Mouse (Mus musculus) cerebellum, adult 18-20 months (tissue): ENCODE results near the gene Optn.
"Not testable (repeated sequence)": the region's sequence is repeated elsewhere in the genome, so short reads cannot be mapped to it uniquely, and the experiment has no call there.

Source experiments
- DNase-seq, 2 experiments: peaks; one replicate each; pipeline ENCODE4 v3.0.0; 2021

Optn gene

DNA sequence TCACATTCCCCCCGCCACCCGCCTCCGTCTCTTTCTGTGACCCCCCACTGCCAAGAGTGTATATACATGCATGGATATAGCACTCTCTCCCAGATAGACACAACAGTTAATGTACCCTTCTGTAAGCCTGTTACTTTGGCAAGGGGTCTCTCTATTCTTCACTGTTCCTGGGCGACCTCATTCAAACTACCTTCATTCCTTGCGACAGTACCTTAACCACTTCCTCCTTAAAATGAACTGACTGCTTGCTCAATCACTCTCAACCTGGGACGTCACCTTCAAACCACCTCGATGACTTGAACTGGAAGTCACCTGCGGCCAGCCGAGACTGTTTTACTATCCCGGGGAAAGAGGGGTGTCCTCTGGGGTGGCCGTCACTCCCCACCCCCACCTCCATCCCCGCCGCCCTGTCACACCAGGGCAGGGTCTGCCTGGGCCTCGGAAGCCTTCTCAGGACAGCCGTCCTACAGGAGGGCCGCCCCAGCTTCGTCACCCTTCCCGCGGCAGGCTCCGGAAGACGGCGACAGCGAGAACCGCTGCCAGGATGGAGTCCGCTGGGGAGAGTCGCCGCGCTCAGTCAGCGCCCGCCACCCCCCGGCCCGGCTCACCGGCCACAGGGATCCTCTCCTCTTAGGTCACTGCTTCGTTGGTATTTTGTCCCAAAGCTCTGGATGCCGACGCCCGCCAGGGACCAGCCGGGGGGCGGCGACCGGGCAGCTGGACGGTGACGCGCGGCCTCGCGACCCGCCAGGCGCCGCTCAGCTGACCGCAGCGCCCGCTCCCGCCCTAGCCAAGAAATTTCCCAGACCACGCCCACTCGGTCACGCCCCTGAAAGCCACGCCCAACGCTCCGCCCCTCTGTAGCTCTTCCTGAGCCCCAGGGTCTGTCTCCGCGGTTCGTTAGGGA is at the start of gene Optn:
Gene Optn (minus strand): TSS at position 753 of the 907 bp plus-strand sequence.
- DNase-seq = peak; percentile 77 to 85

DNA sequence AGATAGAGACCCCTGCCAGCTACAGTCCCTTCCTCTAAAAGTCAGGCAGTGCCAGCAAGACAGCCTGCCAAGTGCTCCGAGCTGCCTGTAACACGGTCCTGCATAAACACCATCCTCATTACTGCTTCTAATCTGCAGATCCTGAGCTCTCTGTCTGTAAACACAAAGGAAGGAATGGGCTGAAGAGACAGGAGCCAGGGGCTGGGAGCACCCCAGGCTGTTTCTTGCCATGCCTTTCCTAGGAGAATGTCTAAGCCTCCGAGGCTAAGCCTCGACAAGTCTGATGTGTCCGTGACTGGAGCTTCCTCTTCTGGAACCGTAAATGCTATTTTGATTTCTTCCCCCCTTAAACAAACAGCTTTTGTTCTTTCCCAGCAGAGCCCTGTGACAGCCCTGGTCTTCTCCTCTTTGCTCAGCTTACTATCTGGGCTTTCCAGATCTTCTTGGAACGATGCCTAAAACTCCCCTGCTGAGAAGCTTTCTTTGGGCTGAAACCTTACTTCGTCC is 49.0 kb upstream of the Optn start:
- DNase-seq = no peak

DNA sequence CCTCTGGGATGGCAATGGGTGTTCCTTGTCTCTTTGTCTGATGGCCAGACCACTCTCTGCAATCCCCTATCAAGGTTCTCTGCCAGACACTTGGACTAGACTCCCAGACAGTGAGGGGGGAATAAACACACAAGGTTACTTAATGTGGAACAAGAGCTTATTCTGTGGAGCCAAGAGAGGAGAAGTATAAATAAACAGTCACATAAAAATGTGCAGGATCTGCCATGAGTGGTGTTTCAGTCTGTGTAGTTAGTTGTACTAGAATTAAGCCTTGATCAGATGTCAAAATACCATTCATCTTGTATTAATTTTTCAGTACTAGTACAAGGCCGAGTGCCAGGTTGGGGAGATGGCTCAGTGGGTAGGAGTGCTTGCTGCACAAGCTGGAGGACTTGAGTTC is 39.0 kb upstream of the Optn start:
- DNase-seq = no peak

DNA sequence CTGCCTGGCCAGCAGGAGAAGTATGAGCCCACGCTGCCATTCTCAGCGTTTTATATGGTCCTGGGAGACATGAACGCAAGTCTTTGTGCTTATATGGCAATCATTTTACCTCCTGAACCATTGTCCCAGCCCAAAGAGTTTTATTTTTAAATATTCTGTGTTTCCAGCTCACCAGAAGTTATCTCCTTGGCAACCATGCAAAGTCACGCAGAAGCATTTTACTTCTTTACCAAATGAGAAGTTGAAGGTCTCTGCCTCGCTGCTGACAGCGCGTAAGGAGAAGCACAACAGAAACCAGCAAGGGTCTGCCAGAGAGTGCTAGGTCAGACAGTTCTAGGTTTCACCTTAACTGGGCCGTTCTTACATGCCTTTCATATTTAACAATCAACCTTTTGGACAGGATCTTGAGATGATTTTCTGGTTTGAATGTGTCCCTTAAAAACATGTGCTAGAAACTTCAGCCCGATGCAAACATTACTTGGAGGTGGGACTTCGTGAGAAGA is 37.9 kb upstream of the Optn start:
- DNase-seq = no peak

DNA sequence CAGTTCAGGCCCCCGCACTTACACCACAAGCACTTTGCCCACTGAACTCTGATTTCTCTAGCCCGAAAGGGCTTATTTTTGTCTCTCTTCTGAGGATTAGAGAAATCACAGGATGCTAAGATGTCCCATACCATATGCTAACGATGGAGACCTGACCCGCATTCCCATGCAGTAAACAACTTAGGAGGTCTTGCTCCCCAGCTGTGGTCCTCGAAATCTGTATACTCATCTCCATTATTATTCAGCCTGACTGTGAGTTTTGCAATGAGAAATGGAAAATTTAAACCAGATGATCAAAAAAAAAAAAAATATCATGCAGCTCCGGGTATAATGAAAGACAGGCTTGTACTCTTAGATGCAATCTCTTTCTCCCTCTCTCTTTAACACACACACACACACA is 35.3 kb upstream of the Optn start:
- no peak for DNase-seq

DNA sequence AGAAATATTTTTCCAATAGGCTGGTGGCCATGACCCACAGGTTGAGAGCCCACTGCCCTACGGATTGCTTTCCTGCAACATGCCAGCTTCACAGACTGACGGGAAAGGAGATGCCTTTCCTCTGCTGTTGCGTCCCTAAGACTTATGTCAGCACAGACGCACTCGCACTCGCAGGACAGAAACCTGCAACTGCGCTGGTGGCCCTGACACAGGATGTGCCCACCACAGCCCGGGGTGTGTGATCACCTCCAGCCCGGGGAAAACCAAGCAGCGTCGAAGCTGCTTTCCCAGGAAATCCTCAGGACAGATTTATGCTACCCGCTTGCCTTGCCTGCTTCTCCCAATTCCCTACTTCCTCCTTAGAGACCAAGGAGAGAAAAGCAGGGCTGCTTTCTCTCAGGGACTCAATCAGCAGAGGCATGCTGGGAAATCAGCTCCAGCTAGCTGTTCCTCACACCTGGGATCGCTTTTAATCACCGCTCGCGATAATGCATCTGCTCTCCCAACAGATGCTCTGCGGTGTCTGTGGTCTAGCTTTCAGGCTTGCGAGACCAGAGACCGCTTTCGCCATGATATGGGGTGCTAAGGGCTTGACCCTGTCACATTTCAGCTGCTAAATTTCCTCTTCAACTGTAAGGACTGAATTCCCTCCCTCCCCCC is 34.1 kb upstream of the Optn start:
- no peak for DNase-seq

DNA sequence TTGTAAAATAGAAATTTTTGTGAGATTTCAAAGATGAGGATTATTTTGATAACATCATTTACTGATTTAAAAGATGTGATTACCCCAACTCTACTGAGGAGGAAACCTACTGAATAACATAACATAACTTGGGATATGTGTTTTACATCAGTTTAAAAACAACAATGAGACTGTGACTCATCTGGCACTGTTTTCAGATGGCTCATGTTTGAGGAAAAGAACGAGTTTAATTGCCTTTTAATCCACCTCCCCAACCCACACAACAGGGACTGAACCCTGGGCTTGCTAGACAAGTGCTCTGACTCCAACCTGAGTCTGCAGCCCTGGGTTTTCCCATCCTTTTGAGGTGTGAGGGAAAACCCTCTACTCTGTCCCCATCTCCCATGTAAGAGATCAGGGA is 31.5 kb upstream of the Optn start:
- no peak for DNase-seq

DNA sequence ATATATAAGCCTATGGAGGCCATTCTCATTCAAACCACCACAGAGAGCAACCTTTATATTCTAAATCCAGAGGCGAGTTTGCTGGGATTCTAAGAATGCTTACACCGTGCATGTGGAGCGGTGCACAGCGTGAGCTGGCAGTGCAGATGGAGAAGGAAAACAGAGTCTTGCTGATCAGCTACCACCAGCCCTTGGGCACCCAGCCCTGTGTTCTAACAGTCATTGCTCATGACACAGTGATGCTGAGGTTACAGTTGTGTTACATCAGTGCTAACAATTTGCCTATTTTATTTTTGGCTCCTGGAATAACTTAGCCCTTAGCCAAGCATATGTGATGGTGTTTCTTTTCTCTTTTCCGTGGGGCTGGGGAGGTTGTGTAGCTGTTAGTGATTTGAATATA is 31.0 kb upstream of the Optn start:
- no peak for DNase-seq

DNA sequence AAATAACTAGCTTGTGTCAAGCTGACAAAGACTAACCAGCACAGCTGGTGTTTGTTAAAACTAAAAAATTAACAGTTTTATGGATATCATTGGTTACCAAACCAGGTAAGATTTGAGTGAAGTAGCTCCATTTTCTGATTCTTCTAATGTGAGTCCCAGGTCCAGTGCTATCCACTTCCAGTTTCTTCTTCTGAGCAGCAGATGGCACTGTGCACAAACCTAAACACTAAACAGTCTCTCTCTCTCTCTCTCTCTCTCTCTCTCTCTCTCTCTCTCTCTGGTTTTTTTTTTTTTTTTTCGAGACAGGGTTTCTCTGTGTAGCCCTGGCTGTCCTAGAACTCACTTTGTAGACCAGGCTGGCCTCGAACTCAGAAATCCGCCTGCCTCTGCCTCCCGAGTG is 26.5 kb upstream of the Optn start:
- DNase-seq = peak in 1 of 2 experiments; percentile 12

DNA sequence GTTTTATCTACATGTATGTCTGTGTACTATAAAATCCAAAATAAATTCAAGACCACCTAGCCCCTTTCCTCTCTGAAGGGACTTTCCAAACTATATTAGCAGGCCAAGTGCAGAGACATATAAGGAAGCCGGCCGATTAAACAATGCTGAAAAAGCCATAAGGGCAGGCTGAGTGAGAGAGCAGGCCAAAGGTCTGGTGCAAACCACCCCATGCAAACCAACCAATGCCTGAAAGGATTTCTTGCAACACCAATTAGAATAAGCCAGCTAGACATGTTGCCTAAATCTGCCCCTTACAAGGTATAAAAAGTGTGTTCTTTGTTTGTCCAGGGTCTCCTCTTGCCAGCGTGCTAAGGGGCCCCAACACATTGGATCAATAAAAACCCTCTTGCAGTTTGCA is 23.8 kb upstream of the Optn start:
- no peak for DNase-seq

DNA sequence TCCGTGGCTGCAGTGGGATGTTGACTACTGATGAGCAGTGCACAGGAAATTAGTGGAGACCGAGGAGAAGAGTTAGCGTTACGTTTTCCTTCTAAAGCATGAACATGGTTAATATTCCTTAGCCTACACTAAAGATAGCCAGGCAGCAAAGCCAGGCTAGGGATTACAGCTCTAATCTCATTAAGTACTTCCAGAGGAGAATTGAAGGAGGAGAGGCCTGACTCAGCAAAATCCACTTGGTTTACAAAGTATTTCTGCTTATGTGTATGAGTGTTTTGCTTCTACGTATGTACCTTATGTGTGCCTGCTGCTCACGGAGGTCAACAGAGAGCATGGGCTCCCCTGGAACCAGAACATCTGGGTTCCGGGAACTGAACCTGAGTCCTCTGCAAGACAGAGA is 19.9 kb upstream of the Optn start:
- no peak for DNase-seq

DNA sequence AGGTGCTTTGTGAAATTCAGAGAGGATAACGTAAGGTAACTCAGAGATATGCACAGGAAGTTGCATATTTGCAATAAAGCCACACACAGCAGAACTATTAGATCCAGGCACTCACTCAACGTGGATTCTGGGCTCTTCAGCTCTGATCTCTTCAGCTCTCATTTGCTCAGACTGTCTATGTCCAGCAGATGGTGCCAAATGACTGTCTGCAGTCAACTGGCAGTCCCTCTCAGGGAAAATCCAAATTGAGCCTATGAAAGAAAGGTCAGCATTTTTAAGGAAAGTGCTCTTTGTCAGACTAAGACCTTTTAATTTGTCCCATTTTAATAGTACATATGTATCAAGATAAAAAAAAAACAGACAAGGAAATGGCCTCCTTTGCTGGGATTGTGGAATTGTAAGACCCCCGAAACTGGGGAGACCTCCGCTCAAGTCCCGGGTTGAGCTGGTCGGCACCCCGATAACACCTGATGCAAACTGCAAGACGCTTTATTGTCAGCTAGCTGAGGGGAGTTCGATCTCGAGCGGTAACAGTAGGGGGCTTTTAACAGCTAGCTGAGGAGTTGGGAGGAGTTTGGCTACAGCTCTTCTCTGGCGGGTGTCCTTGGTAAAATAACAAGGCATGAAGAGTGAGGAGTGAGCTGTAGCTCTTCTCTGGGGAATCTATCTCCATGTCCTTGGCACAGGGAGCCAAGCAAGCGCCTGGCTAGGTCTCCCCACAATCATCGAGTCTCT is 16.4 kb upstream of the Optn start:
- peak; percentile 37 to 47 for DNase-seq

DNA sequence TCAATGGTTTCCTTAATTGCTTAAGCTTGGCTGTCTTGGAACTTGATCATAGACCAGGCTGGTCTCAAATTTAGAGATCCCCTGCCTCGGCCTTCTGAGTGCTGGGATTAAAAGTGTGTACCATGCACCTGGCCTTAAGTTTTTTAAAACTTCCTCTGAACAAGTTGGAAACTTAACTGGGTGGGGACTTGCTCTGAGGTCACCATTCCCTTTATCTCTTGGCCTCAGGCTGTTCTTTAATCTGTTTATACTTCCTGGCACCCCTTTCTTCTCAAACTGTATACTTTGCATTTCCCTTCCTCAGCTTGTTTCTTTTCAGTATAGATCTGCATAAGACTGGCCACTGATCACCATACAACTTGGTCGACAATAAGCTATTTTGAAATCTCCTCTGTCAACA is 14.1 kb upstream of the Optn start:
- DNase-seq = no peak

DNA sequence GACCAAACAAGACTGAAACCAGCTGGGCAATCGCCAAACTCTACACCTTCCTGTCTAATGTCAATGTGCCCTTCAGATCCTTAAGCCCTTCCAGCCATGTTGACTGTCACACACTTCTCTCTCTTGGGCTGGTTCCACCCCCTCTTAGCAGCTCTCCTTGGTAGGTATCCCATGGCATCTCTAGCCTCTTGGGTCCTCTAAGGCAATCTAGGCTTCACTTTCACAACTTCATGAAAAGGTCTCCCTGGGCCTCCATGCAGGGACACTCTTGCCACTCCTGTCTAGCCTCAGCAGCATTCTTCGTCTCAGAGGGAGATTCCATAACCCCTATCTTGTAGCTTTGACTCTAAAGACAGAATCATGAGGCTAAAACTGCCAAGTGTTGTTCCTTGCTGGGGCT is 13.6 kb upstream of the Optn start:
- DNase-seq = no peak

DNA sequence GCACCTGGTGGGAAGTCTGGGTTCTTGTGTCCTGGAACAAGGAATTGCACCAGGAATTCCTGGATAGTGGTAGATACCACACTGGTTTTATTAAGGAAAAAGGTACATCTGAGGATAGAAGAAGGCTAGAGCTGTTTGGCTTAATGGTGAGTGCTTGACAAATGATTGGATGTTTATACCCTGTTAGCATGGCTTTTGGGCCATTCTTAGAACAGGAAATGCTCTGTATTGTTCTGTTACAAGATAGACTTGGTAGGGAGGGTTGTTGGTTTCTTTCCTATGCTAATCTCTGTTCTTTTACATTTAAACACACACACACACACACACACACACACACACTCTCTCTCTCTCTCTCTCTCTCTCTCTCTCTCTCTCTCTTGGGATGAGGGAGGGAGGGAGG is 12.0 kb upstream of the Optn start:
- no peak for DNase-seq

DNA sequence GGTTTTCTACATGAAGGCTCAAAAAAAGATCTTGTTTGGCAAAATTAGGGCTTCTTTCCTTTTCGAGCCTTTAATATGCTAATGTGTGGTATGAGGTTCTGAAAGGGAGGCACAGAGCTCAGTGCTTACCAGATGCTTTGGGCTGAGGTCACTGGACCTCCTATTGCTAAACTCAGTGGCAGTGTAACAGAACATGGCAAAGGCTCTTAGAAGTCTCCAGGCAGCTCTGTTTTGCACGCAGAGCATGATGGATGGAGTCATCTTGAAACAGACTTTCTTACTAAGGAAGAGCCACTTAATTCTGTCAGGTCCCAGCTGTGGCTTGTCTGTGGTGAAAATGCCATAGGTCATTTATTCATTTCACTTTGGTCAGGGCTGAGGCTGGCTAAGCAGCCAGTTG is 11.6 kb upstream of the Optn start:
- DNase-seq = no peak

DNA sequence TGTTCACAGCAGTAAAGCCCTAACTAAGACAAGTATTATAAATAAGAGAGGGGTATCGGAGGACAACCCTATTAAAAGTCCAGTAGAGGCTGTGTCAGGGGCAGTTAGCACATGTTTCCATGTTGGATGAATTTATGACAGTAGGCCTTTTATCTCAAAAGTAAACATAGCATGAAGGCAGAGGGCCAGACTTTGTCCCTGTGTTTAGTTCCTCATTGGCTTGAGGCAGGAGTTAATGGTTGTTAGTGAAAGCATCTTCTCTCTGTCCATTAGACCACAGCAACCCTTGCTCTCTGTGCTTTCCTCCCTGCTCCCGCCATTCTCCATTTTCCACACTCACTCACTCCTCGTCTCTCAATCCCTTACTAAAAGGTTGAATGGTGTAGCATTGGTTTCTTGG is 9.9 kb upstream of the Optn start:
- DNase-seq = no peak

DNA sequence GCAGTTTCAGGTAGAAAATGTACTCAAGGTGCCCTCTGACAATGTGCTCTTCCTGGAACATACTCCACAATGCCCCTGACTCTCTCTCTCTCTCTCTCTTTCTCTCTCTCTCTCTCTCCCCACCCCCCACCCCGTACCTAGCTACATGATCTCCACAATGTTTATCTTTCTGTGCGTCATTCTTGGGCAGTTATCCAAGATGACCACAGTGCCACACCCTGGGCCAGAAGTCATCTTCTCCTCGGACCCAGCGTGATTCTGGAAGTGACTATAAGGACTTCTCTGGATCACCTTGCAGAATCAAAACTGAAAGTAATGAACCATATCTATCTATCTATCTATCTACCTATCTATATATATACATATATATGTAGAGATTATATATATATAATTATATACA is 4.1 kb upstream of the Optn start:
- no peak for DNase-seq

DNA sequence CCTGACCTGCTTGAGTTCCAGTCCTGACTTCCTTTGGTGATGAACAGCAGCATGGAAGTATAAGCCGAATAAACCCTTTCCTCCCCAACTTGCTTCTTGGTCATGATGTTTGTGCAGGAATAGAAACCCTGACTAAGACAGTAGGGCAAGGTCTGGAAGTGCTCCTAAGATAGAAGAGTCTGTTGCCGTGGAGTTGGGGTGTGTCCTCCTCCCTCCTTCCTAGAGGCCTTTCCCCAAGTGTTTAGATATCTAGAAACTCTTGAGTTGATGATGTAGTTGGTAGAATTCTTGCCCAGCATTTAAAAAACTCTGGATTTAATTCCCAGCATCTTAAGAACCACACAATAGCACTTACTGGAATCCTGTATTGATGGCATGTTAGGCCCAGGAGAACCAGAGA is 3.4 kb upstream of the Optn start:
- DNase-seq = not testable (repeated sequence)

DNA sequence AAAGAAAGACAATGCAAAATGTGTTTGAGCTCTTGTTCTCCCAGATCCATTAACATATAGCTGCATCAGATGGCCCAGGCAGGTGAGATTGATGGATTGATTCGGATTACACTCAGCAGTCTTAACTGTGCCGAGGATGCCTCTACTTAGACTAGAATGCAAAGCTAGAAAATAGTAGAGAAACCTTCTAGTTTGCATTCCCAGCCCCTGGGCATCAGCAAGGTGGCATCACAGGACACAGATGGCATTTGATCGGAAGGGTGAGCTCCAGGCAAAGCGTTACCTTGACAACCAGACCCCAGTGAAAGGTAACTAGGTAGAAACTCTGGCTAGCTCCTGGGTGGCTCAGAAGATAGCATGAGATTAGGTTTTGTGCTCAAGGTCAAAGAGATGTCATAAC is 396 bp upstream of the Optn start:
- DNase-seq = no peak

DNA sequence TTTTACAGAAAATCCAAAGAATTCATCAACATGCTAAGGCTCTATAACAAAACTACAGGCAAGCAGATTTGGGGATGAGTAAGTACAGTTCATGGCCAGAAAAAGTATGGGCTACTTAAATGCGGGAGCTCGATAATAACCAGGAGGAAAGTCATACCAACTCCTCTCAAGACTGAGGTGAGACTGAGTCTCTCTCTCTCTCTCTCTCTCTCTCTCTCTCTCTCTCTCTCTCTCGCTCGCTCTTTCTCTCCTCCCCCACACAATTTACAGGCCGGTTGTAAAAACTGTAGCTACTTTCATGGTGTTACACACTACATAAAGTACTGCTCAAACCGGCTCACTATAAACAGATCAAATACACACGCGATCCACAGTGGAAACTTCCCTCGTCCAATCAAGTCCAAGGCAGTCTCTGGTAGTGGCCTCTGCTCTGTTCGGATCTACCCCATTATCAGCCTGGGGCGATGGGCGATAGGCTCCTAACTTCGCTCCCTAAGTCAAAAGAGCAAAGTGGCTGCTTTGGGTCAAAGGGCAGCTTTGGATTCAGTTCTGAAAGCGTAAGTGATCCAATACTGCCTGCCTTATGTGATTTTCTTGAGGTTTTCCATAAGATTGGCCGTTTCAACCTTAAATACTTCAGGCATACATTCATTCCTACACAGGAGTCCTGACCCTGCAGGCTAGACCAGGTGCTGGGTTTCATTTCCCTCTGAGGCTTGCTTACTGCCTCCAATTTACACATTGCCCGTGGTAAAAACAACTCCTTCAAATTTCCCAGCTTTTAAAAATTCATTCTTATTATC is 1.2 kb downstream of the Optn start:
- no peak for DNase-seq

DNA sequence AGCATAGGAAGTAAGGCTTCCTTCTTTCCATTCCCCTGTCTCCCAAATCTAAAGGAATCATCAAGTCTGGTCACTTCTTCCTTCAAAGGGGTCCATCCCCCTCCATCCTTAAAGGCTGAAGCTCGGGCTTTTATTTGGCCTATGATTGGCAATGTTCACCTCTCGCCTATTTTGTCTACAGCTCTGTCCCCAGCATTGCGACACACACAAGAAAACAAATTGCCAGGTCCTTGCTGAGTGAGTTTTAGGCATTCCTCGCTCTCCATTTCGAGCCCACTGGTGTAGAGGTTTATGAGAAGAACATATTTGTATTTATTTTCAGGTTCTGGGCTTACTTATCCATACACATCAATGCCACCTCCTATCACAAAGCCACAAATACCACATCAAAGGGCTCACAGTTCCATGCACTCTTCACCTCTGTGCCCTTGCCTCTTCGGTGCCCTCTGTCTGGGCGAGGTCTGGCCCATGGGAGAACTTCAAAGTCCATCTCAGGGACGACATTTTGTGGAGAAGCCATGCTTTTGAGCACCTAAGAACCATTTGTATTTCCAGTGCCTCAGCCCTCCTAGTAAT is 2.6 kb downstream of the Optn start:
- no peak for DNase-seq
